Mouse (Mus musculus) MEL-GATA-1-ER (cell line): ENCODE measurements around the gene Taf1d.
"Not testable (repeated sequence)": the region's sequence is repeated elsewhere in the genome, so short reads cannot be mapped to it uniquely, and the experiment has no call there.

ENCODE experiments used
- DNase-seq: peaks from one replicate; pipeline ENCODE4 v3.0.0-alpha.2; 2012; ENCODE audit warnings: low read depth; ENCODE audit errors: extremely low read depth

Gene Taf1d

GRCm38 (mm10) chr9:15305503-15306397 is at the start of gene Taf1d:
TSS of gene Taf1d (plus strand) at chr9:15306214.
- DNase-seq: peak; percentile 93

DNA sequence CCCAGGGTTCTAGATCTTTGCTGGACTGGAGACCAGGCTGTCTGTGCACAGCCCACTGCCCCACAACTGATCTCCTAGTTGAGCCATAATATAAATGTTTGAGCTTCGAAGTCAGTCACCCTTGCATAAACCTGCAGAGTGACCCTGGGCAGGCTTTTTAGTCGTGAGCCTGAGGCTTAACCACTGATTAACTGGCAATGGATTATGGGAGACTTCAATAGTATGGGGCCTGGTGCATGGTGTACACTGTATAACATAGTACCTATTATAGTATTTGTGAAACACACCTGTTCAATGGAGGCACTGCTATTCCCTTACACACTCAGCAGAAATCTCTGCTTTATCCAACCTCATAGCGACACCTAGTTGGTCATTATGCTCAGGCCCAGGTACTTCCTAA is 49.8 kb upstream of the Taf1d start:
- no peak for DNase-seq

DNA sequence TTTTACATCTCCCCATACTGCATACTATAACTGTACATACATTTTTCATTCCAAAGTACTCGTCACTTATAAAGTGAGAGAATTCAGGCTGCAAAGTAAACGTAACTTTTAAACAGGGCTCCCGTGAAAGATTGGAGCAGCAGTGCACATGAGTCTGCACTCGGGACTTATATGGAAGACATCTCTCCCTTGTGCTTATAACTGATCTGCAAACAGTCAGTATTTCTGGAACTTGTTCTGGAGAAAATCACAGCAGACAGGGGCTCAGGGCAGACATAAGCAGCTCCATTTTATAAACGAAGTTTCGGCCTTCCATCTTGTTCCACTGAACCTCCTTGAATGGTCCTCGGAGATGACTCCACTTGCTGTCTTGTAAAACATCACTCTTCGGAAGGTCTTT is 44.0 kb upstream of the Taf1d start:
- no peak for DNase-seq

DNA sequence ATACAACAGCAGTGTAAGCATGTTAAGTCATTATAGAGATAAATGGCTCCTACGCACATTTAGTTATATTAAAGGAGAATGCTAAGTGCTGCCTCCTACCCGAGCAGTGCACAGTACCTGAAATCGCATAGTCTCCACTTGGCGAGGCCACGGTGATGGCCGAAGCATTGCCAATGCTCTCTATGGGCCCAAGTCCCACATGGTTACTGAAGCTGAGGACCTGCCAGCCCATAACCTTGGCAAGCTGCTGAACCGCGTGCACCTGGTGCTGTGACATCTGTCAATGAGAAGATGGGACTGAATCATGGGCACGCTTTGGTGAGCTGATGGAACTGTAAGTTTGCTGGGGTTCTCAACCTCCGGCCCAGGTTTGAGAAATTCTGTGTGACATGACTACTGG is 42.5 kb upstream of the Taf1d start:
- no peak for DNase-seq

DNA sequence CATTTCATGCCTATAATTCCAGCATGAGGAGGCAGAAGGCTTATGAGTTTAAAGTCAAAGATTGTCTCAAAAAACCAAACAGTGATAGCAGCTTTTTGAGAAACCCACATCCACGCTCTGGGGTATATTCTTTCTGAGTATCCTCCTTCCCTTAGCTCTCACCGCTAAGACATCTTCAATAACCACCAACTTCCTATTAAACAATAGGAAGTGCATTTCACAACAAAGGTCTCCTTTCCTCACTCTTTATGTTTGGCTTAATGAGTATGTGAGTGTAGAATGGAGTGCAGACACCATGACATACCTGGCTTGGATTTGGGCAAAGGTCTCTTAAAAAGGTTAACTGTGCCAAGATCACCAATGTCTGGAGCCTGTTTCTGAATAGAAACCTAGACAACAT is 32.0 kb upstream of the Taf1d start:
- DNase-seq: no peak

- DNase-seq: no peak
Measured at GRCm38 (mm10) chr9:15276855-15277254, 29.2 kb upstream of the Taf1d start.

DNA sequence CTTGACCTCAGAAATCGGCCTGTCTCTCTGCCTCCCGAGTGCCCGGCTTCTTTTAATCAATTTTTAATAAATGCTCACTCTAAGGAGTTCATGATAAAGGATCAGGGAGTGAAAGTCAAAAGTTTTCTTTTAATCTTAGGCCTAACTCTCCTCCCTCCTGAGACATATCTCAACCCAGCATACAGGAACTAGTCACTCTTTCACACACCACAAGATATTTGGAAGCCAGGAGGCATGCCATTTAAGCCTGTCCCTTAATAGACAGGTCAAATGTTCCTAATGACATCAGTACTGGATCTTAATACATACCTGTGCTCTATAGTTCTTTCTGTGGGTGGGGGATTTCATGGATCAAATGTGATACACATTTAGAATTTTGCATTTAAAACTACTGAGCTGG is 27.7 kb upstream of the Taf1d start:
- DNase-seq: peak; percentile 36

DNA sequence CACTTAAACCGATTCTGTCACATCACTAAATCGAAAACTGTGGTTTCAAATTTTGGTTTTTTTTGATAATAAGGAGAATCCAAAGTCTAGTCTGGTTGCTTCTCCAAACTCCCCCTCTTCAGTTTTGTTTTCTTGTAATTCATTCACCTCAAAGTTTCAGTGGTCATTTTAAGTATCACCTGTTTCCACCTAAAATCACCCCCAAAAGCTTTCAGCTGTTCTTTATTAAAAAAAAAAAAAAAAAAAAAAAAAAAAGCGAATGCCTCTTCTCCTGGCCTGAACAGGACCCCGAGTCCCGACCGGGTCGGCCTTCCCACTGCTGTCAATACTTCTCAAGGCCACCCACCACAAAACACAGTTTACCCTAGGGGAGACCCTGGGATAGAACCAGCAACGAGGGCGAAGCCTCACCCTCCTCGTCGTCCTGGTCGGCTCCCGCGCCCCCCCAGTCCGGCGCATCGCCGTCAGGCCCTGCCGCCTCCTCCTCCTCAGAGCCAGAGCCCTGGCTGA is 26.8 kb upstream of the Taf1d start:
- DNase-seq: no peak

DNA sequence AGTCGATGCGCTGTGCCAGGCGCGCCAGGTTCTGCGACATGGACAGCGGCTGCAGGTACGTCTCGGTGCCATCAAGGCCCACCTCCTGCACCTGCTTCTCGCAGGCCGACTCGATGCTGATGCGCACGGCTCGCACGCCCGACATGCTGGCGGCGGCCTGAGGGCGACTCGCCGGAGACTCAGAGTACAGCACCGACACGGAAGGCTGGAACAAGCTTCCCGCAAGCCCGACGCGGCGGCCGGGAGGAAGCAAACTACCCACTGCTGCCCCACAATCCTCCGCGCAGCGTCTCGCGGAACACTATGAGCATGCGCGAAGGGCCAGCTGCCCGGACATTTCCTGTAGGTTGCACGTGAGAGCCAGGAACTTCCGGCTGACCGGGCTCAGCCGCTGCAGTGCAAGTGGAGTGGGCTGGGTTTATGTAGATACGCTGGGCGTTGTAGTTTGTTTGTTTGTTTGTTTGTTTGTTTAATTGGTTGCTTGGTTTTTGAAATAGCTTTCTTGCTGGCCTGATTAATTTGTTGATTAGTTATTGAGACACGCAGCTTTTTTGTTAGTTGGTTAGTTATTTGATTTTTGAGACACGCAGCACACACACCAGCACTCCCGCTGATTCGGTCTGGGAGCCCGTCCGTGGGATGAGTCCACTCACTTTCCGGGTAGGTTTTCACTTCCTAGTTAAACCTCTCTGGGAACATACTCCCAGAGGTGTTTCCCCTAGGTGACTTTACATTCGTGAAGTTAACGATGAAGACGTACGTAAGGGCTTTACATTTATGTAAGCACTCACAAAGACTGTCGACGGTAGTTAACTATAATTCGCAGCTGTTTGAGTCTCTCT is 26.1 kb upstream of the Taf1d start, which contains the start of gene Med17:
Gene Med17, minus strand, starts transcription at position 283 of the 842 bp plus-strand sequence.
- peak; percentile 94 for DNase-seq

DNA sequence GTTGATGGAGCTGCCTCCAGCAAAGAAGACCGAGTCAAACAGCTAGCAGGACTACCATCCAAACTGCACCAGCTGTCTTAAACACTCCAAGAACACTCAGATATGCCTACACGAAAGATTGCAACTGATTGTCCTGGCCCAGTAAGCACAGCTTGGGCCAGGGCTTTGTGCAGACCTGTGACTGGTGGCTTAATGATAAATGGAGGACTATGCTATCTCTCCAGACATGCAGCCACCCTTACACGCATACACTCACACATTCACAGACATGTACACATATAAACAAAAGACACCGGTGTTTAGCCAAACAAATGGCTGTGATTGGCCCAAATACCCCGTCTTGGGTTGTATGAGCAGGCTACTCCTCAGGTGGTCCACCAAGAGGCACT is 25.5 kb upstream of the Taf1d start:
- DNase-seq: no peak

DNA sequence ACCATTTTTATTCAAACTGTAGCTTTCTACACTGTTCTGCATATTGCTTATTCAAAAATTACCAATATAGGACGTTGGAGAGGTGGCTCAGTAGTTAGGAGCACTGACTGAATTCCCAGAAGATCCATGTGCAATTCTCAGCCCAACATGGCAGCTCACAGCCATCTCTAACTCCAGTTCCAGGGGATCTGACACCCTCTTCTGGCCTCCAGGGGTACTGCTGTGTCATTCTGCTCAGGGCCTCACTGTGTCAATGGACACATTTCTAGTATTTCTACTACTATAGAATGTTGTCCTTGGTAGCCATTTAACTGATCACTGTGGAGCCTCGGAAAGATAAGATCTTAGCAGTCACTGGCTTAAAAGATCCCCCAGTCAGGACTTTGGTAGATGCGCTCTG is 20.6 kb upstream of the Taf1d start:
- DNase-seq: no peak

DNA sequence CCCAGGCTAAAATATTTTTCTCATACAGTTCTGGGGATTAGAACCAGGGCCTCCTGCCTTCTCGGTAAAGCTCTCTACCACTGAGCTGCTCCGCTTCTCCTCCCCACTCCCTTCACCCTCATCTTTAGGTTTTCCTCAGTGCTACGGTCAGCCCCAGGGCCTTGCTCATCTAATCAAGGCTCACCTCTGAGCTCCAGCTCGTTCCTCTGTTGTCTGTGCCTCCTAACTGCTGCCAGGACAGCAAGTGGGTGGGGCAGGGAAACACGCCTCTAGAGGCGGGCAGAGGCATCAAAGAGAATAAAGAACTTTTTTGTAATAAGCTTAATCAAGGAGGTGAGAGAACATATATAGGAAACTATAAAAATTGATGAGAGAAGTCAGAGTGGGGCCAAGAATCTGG is 18.2 kb upstream of the Taf1d start:
- no peak for DNase-seq

DNA sequence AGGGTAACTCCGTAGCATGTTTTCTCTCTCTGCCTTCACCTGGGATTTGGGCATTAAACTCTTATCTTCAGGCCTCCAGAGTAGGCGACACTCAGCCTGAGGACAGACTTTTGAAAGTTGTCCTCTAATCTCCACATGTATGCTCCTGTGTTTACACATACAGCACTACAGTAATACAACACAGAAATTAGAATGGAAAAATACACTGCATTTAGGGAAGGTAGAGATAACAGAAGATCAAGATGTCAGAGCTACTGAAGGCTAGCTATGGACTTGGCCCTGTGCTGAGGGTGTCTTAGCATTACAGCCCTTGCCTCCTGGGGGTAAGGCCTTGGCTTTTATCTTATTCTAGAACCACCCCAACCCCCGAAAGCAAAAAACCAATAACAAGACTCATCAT is 17.6 kb upstream of the Taf1d start:
- DNase-seq: no peak

DNA sequence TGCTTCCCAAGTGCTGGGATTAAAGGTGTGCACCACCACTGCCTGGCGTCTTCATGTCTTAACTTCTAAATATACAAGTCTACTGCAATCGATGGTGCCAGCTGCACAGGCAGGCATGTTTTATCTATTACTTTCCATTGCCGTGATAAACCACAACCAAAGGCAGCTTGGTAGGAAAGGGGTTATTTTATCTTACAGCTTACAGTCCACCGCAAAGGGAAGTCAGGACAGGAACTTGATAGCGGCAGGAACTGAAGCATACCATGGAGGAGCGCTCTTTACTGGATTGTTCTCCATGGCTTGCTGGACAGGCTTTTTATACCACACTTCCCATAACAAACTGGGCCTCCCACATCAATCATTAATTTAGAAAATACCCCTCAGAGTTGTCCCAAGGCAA is 16.8 kb upstream of the Taf1d start:
- peak; percentile 100 for DNase-seq

DNA sequence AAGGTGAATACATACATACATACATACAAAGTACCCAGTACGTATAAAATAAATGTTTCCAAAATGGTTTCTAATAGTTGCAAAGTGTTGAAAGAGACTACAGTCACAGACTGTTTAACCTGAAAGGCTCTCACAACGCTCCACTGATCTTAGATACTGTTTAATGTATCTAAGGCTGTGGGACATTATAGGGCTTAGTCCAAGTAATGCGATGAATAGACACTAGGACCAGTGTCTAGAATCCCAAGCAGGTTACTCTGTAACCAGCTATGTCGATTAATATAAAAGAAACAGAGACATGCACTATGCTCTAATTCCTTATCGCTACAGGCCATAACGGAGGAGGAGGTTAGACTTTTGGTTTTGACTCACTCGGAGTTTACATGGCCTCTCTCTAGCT is 8.9 kb upstream of the Taf1d start:
- DNase-seq: no peak

- no peak for DNase-seq
Measured at GRCm38 (mm10) chr9:15298451-15298850, 7.6 kb upstream of the Taf1d start.

DNA sequence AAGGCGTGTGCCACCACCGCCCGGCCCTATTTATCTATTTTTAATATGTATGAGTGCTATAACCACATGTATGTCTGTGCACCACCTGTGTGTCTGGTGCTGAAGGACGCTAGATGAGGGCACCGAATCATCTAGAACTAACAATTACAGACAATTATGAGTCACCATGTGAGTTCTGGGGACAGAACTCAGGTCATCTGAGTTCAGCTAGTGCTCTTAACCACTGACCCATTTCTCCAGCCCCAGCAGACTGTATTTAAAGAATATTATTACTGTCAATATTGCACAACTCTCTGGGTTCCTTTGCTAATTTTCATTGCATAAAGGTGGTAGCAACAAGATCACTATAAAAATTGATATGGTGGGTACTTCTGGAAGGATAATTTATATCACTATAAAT is 6.0 kb upstream of the Taf1d start:
- no peak for DNase-seq

DNA sequence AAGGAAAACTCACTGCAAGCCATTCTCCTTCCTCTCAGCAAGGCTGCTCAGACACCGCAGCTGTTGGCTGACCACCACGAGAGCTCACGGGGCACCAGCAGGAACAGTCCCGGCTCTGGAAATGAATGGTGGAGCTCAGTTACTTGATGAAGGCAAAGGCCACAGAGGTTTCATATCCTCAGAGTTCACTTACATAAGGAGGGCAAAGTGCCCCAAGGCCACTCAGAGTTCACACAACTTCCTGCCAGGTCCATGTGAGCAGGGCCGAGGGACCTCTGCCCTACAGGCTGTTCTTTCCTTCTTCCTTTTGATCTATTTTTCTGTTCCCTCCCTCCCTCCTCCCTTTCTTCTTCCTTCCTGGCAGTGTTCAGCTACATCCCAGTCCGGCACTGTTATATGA is 4.6 kb upstream of the Taf1d start:
- DNase-seq: no peak

GRCm38 (mm10) chr9:15302006-15302405 is 4.0 kb upstream of the Taf1d start:
- not testable (repeated sequence) for DNase-seq

GRCm38 (mm10) chr9:15302881-15303280 is 3.1 kb upstream of the Taf1d start:
- DNase-seq: no peak

GRCm38 (mm10) chr9:15306398-15307119 is 545 bp downstream of the Taf1d start, which contains the start of gene 4931406C07Rik:
TSS of gene 4931406C07Rik (minus strand) at chr9:15306448.
- DNase-seq: no peak
